Comparison of ENCODE assay signal across 8 mouse cellular contexts in the genomic region with DNA sequence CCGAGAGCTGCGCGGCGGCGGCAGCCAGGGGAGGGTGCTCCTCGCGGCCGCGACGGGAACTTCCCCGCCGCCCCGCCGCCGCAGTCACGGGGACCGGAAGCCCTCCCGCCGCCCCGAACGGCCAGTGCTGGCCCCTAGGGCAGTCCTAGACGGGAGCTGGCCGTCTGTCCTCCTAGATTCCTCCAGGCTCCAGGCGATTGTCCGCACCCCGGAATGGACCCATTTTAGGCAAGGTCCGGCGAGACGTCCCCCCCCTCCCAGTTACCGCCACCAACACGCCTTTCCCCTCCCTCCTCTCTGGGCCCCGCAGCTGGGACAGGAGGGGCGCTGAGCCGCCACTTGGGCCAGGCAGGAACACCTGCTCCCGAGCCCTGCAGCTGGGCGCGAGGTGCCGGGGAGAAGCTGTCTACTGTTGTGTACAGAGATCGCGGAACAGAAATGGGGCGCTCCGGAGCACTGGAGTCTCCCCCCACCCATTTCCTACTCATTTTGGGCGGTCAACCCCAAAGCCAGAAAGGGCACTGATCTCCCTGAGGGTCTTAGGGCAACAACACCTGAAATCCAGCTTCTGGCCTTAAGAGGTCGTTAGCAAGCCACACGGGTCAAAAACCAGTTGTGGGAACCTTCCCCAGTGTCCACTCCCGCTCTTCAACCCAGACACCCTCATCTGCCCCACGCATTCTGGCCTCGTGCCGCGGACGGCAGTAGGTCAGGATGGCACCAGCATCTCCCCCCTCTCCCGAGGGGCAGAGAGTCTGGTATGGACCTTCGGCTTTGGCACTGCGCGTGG.
DNase-seq lines count a peak whose midpoint lies in the region; ATAC-seq lines count a peak whose summit lies in the region.

No protein-coding gene starts in this region.

- peak overlapping the region; percentile 32 for H3K4me3 ChIP-seq in macrophage (ENCODE audit: inconsistent target)

- 9% methylated on average over 31 of the region's 55 CpGs for WGBS in macrophage (ENCODE audit: missing documents)

- peak overlapping the region; percentile 63 for H3K27ac ChIP-seq in macrophage

- intact Hi-C loops in heart, postnatal 10 days (cut with DNase I) = loop anchor here (1.0 to 10.0 kb wide), 3 partner anchors 47 to 283 kb away; no protein-coding TSS in a partner anchor

- H3K79me2 ChIP-seq in macrophage (ENCODE audit: inconsistent target) = no peaks in the 10 kb centered on the region

- H3K36me3 ChIP-seq in macrophage (ENCODE audit: inconsistent target) = no peaks in the 10 kb centered on the region

- ATAC-seq in erythroid progenitor cell, adult 5-6 weeks (replicated peaks; ENCODE audit: low FRiP score, poor library complexity, severe bottlenecking) = peak; percentile 61
- ATAC-seq in megakaryocyte progenitor cell, adult 5-6 weeks (replicated peaks; ENCODE audit: poor library complexity) = no peak

- DNase-seq in CD8-positive naive resting alpha-beta T cell, adult 2 months (ENCODE audit: low read depth in 2 of 2, low spot score in 2 of 2) = peak; percentile 21 to 23
- peak; percentile 42 for DNase-seq in ZHBTc4 (ENCODE audit: low read depth, low spot score)
- peak; percentile 66 to 67 for DNase-seq in heart, postnatal 10 days
- DNase-seq in kidney, postnatal 4 days = peak; percentile 61 to 76
- peak; percentile 64 to 66 for DNase-seq in spleen, postnatal 10 days (ENCODE audit: low spot score in 2 of 2)
